Mouse (Mus musculus) urinary bladder, postnatal 36 days (tissue): ENCODE results near the gene Zscan25.
A peak's percentile ranks its signal among the peaks of the same experiment; 100 is the strongest.
"Not testable (repeated sequence)": the region's sequence is repeated elsewhere in the genome, so short reads cannot be mapped to it uniquely, and the experiment has no call there.

Experiments
- DNase-seq, 2 experiments: peaks; one replicate each; pipeline ENCODE4 v3.0.0; 2022; ENCODE audit warnings: low spot score in 2 of 2, mixed read lengths in 1 of 2

The Zscan25 gene

GRCm38 (mm10) chr5:145280371-145281143 lies at the start of gene Zscan25:
Zscan25 (plus strand) TSS chr5:145280500.
- DNase-seq = peak; percentile 83 to 92

GRCm38 (mm10) chr5:145230641-145231040 lies 49.7 kb upstream of the Zscan25 start:
- DNase-seq = no peak

- peak; percentile 98 for DNase-seq
Measured at GRCm38 (mm10) chr5:145231367-145231871, 48.9 kb upstream of the Zscan25 start, which contains the start of gene Zfp655. Zfp655 (plus strand) TSS chr5:145231715.

- no peak for DNase-seq
Measured at GRCm38 (mm10) chr5:145231893-145232411, 48.3 kb upstream of the Zscan25 start.

GRCm38 (mm10) chr5:145234636-145235035 lies 45.7 kb upstream of the Zscan25 start:
- no peak for DNase-seq

- DNase-seq = no peak
Measured at GRCm38 (mm10) chr5:145249520-145249919, 30.8 kb upstream of the Zscan25 start.

GRCm38 (mm10) chr5:145273568-145273967 lies 6.7 kb upstream of the Zscan25 start:
- not testable (repeated sequence) for DNase-seq

- DNase-seq = no peak
Measured at GRCm38 (mm10) chr5:145279948-145280347, 352 bp upstream of the Zscan25 start.

- no peak for DNase-seq
Measured at GRCm38 (mm10) chr5:145288382-145288781, 8.1 kb downstream of the Zscan25 start.

GRCm38 (mm10) chr5:145290697-145291096 lies 10.4 kb downstream of the Zscan25 start:
- DNase-seq = no peak

- DNase-seq = no peak
Measured at GRCm38 (mm10) chr5:145292398-145292797, 12.1 kb downstream of the Zscan25 start.

GRCm38 (mm10) chr5:145300469-145300868 lies 20.2 kb downstream of the Zscan25 start:
- no peak for DNase-seq

- not testable (repeated sequence) for DNase-seq
Measured at GRCm38 (mm10) chr5:145301796-145302195, 21.5 kb downstream of the Zscan25 start.

GRCm38 (mm10) chr5:145302424-145302823 lies 22.1 kb downstream of the Zscan25 start:
- DNase-seq = no peak

- DNase-seq = not testable (repeated sequence)
Measured at GRCm38 (mm10) chr5:145306953-145307352, 26.7 kb downstream of the Zscan25 start.

GRCm38 (mm10) chr5:145307811-145308210 lies 27.5 kb downstream of the Zscan25 start:
- not testable (repeated sequence) for DNase-seq

- no peak for DNase-seq
Measured at GRCm38 (mm10) chr5:145313845-145314244, 33.5 kb downstream of the Zscan25 start.

GRCm38 (mm10) chr5:145317141-145317540 lies 36.8 kb downstream of the Zscan25 start:
- DNase-seq = no peak

- DNase-seq = not testable (repeated sequence)
Measured at GRCm38 (mm10) chr5:145338756-145339155, 58.5 kb downstream of the Zscan25 start.
